Mouse (Mus musculus) neural tube, embryonic 11.5 days (tissue): ENCODE measurements around the gene Rps15. TPM values are rescaled to one million over a fixed set of nuclear protein-coding genes. Genes with fewer than 3 reads are reported as not detected.

Experiments used
- ATAC-seq: fragments of 200-750 bp; cut with Nextera tagmentation; 2 replicates; pipeline ENCODE4 v1.8.0; 2017; ENCODE audit warnings: moderate number of reproducible peaks, mild to moderate bottlenecking, moderate TSS enrichment, moderate library complexity; ENCODE audit not compliant: insufficient read depth, low FRiP score, low TSS enrichment
- DNase-seq: peaks from one replicate; pipeline ENCODE4 v3.0.0-alpha.2; 2015; ENCODE audit warnings: low spot score
- H3K27ac ChIP-seq: fragments of 300-500 bp; sonication (generic); 2 replicates; pipeline ENCODE4 v1.5.1; 2014; ENCODE audit warnings: low read depth, mild to moderate bottlenecking, low read length
- H3K27me3 ChIP-seq: fragments of 300-500 bp; sonication (generic); 2 replicates; pipeline ENCODE4 v1.6.1; 2014; ENCODE audit warnings: mild to moderate bottlenecking, low read length, mixed read lengths; ENCODE audit not compliant: control insufficient read depth, insufficient read depth
- H3K36me3 ChIP-seq: fragments of 300-500 bp; sonication (generic); 2 replicates; pipeline ENCODE4 v1.6.1; 2014; ENCODE audit warnings: mild to moderate bottlenecking, low read length, moderate library complexity, mixed read lengths; ENCODE audit not compliant: control insufficient read depth, insufficient read depth
- H3K4me1 ChIP-seq: fragments of 300-500 bp; sonication (generic); 2 replicates; pipeline ENCODE4 v1.6.1; 2014; ENCODE audit warnings: low read length, mixed read lengths; ENCODE audit not compliant: control insufficient read depth, insufficient read depth
- H3K4me2 ChIP-seq: fragments of 300-500 bp; sonication (generic); 2 replicates; pipeline ENCODE4 v1.6.1; 2014; ENCODE audit warnings: low read depth, mild to moderate bottlenecking, moderate library complexity
- H3K4me3 ChIP-seq: fragments of 300-500 bp; sonication (generic); 2 replicates; pipeline ENCODE4 v1.5.1; 2014; ENCODE audit warnings: low read depth, low read length
- H3K9ac ChIP-seq: fragments of 300-500 bp; sonication (generic); 2 replicates; pipeline ENCODE4 v1.6.1; 2014; ENCODE audit warnings: mild to moderate bottlenecking, low read length
- H3K9me3 ChIP-seq: fragments of 300-500 bp; sonication (generic); 2 replicates; pipeline ENCODE4 v1.6.1; 2016; ENCODE audit warnings: low read length; ENCODE audit not compliant: control insufficient read depth
- WGBS: fragments of 180-500 bp; shearing (Covaris S2); extraction: QIAGEN DNeasy Blood & Tissue Kit; methylation state at CpG from one replicate; pipeline ENCODE4 v1.1.7; 2014; 5-methylcytosine and 5-hydroxymethylcytosine counted together
- polyA plus RNA-seq: library from polyadenylated mRNA; unstranded; fragments of >200 nt; fragmentation: Nextera tagmentation; extraction: Ambion mirVana; gene quantifications from 2 replicates; pipeline ENCODE4 v1.2.1, GENCODE M21; 2014

The Rps15 gene
- polyA plus RNA-seq, 1 experiment from 2014 or later = 860 TPM

- Histone ChIP-seq H3K27me3 (peaks cover 20% of the 10 kb centered on the region), H3K27ac (peak overlapping the region; percentile 92)
- 77% methylated on average over 10 of the region's 10 CpGs for WGBS
Measured at GRCm38 (mm10) chr10:80301256-80302081, 9.2 kb downstream of the Rps15 start.

DNA sequence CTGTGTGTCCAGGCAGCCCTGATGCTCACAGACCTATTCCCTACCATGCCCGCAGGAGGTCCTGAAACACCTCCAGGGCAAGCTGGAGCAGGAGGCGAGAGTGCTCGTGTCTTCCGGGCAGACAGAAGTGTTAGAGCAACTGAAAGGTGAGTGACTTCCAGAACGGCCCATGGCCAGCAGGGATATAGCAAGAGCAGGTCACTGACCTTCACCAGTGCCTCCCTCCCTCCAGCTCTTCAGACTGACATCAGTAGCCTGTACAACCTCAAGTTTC lies 9.8 kb downstream of the Rps15 start:
- peaks cover 12% of the 10 kb centered on the region for H3K36me3 ChIP-seq
- peak overlapping the region; percentile 94 for H3K9ac ChIP-seq
- H3K9me3 ChIP-seq = no peaks in the 10 kb centered on the region
- no peak for DNase-seq
- peaks cover 20% of the 10 kb centered on the region for H3K27me3 ChIP-seq
- no peak overlapping the region for H3K27ac ChIP-seq
- peaks cover 17% of the 10 kb centered on the region for H3K4me1 ChIP-seq
- peak overlapping the region; percentile 73 for H3K4me2 ChIP-seq
- peak overlapping the region; percentile 61 for H3K4me3 ChIP-seq
- WGBS = 69% methylated on average over 5 of the region's 5 CpGs
- ATAC-seq = no peak

More at GRCm38 (mm10) chr10:80301256-80302081, 9.2 kb downstream of the Rps15 start:
- peaks cover 12% of the 10 kb centered on the region for H3K36me3 ChIP-seq
- peak overlapping the region; percentile 94 for H3K9ac ChIP-seq
- no peak for DNase-seq
- peak overlapping the region; percentile 73 for H3K4me2 ChIP-seq
- peak overlapping the region; percentile 61 for H3K4me3 ChIP-seq
- H3K9me3 ChIP-seq = no peaks in the 10 kb centered on the region
- peaks cover 22% of the 10 kb centered on the region for H3K4me1 ChIP-seq
- no peak for ATAC-seq

GRCm38 (mm10) chr10:80302471-80302881 lies 10.2 kb downstream of the Rps15 start:
- Histone ChIP-seq H3K9ac (peak overlapping the region; percentile 94), H3K36me3 (peaks cover 15% of the 10 kb centered on the region), H3K4me2 (peak overlapping the region; percentile 73), H3K27me3 (peaks cover 20% of the 10 kb centered on the region), H3K4me1 (peaks cover 16% of the 10 kb centered on the region), H3K4me3 (peak overlapping the region; percentile 61), H3K27ac (no peak overlapping the region), H3K9me3 (no peaks in the 10 kb centered on the region)
- WGBS = 12% methylated on average over 9 of the region's 9 CpGs
- DNase-seq (peak; percentile 16), ATAC-seq (no peak)

GRCm38 (mm10) chr10:80304458-80304857 lies 12.2 kb downstream of the Rps15 start:
- WGBS = 18% methylated on average over 12 of the region's 12 CpGs
- Histone ChIP-seq H3K27me3 (peaks cover 12% of the 10 kb centered on the region), H3K4me2 (peak overlapping the region; percentile 26; the same call in 1 of the 2 replicates), H3K9ac (no peak overlapping the region), H3K36me3 (peaks cover 26% of the 10 kb centered on the region), H3K9me3 (no peaks in the 10 kb centered on the region), H3K27ac (no peak overlapping the region), H3K4me3 (peak overlapping the region; percentile 8; the same call in 1 of the 2 replicates), H3K4me1 (peaks cover 12% of the 10 kb centered on the region)
- no peak for DNase-seq
- no peak for ATAC-seq

DNA sequence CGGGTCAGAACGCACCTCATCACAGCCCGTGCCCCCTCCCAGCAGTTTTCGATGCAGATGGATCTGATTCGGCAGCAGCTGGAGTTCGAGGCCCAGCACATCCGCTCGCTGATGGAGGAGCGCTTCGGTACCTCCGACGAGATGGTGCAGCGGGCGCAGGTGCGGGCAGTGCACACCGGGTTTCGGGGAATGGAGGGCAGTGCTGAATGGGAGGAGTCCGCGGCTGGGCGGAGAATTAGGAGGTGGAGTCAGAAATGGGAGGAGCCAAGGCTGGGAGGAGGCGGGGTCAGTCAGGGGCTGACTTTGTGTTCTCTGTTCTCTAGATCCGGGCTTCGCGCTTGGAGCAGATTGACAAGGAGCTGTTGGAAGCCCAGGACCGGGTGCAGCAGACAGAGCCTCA lies 12.6 kb downstream of the Rps15 start:
- peaks cover 8% of the 10 kb centered on the region for H3K4me1 ChIP-seq
- ATAC-seq (no peak), DNase-seq (no peak)
- H3K27ac ChIP-seq = no peak overlapping the region
- WGBS = 10% methylated on average over 25 of the region's 25 CpGs
- peaks cover 26% of the 10 kb centered on the region for H3K36me3 ChIP-seq
- H3K4me3 ChIP-seq = peak overlapping the region; percentile 8; the same call in 1 of the 2 replicates
- no peak overlapping the region for H3K9ac ChIP-seq
- H3K4me2 ChIP-seq = peak overlapping the region; percentile 26; the same call in 1 of the 2 replicates
- no peaks in the 10 kb centered on the region for H3K9me3 ChIP-seq
- peaks cover 9% of the 10 kb centered on the region for H3K27me3 ChIP-seq

- Histone ChIP-seq H3K4me3 (no peak overlapping the region), H3K4me1 (peaks cover 3% of the 10 kb centered on the region; the same call in 1 of the 2 replicates), H3K27me3 (peaks cover 40% of the 10 kb centered on the region), H3K9me3 (no peaks in the 10 kb centered on the region), H3K27ac (no peak overlapping the region), H3K36me3 (peaks cover 19% of the 10 kb centered on the region), H3K4me2 (no peak overlapping the region), H3K9ac (no peak overlapping the region)
- DNase-seq = no peak
- WGBS = 82% methylated on average over 16 of the region's 16 CpGs
- ATAC-seq = no peak
Measured at GRCm38 (mm10) chr10:80311560-80311959, 19.3 kb downstream of the Rps15 start.

GRCm38 (mm10) chr10:80312586-80313504 lies 20.6 kb downstream of the Rps15 start:
- DNase-seq (no peak), ATAC-seq (no peak)
- Histone ChIP-seq H3K4me2 (no peak overlapping the region), H3K27ac (no peak overlapping the region), H3K4me1 (peaks cover 3% of the 10 kb centered on the region), H3K4me3 (no peak overlapping the region), H3K36me3 (peaks cover 14% of the 10 kb centered on the region), H3K9ac (no peak overlapping the region), H3K27me3 (peaks cover 43% of the 10 kb centered on the region), H3K9me3 (no peaks in the 10 kb centered on the region)
- 68% methylated on average over 54 of the region's 54 CpGs for WGBS

- 52% methylated on average over 18 of the region's 20 CpGs for WGBS
- H3K4me2 ChIP-seq = no peak overlapping the region
- peaks cover 43% of the 10 kb centered on the region for H3K27me3 ChIP-seq
- no peak overlapping the region for H3K27ac ChIP-seq
- H3K4me1 ChIP-seq = peaks cover 3% of the 10 kb centered on the region
- no peaks in the 10 kb centered on the region for H3K9me3 ChIP-seq
- ATAC-seq (no peak), DNase-seq (no peak)
- no peak overlapping the region for H3K4me3 ChIP-seq
- peaks cover 9% of the 10 kb centered on the region for H3K36me3 ChIP-seq
- H3K9ac ChIP-seq = no peak overlapping the region; the same call in 1 of the 2 replicates
Measured at GRCm38 (mm10) chr10:80313627-80314201, 21.5 kb downstream of the Rps15 start.
